Mouse (Mus musculus): Measurements from ENCODE around the gene Tmc3.

DNA sequence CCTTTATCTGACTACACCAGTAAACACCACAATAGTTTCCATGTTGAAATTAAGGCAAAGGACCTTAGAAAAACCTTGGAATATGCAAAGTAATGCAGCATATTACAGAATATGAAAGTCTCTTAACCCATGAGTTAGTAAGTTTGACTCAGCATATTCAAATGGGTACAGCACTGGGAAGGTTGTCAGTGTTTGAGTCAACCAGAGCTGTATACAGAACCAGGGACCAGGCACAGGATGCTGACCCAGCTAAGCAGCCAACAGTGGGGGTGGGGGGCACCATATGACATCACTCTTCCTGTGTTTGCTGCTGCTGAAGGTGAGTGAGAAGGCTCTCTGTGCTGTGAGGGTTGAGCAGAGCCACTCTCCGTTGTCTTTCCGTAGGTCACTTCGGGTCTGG, 12.3 kb downstream of the Tmc3 start:
- no peak for TF ChIP-seq POLR2A (IDR thresholded peaks at IDR 0.05; ENCODE audit: borderline replicate concordance, control insufficient read depth, low read depth, low read length)
- no peak for TF ChIP-seq CTCF (IDR thresholded peaks at IDR 0.05; ENCODE audit: control insufficient read depth, insufficient read depth, low read length)

Measured in bone marrow, adult 2 months (tissue).